Mouse (Mus musculus): ENCODE measurements around the gene Nav3. TPM values are rescaled to one million over a fixed set of nuclear protein-coding genes. Genes with fewer than 3 reads are reported as not detected.

Gene Nav3
- total and polyA plus RNA-seq, 2 experiments from 2014 or later, result 1.4 to 7.7 TPM

- Histone ChIP-seq H3K4me3 (ENCODE audit: low read depth, low read length) (no peak overlapping the region), H3K9ac (replicated peaks; ENCODE audit: low read depth, low read length) (no peak overlapping the region), H3K4me2 (ENCODE audit: low read depth, low read length) (no peak overlapping the region), H3K4me1 (ENCODE audit: control insufficient read depth, insufficient read depth) (no peaks in the 10 kb centered on the region), H3K36me3 (replicated peaks; ENCODE audit: control insufficient read depth, insufficient read depth, low read length) (no peaks in the 10 kb centered on the region), H3K27me3 (ENCODE audit: control insufficient read depth, insufficient read depth, low read length) (no peaks in the 10 kb centered on the region), H3K9me3 (replicated peaks; ENCODE audit: control insufficient read depth, low read length) (0 out of 2 replicates have a peak, but pooled peaks cover 8% of the 10 kb centered on the region), H3K27ac (ENCODE audit: low read depth) (no peak overlapping the region)
- 61% methylated on average over 3 of the region's 3 CpGs for WGBS
- ATAC-seq (ENCODE audit: insufficient read depth, low read depth) (no peak), DNase-seq (ENCODE audit: low spot score) (no peak)
- TF ChIP-seq EP300 (IDR thresholded peaks at IDR 0.05; ENCODE audit: low read depth), result no peak
- no peak for TF ChIP-seq CTCF (IDR thresholded peaks at IDR 0.05; ENCODE audit: low read depth)
Observed at GRCm38 (mm10) chr10:109740326-109740725, 715.7 kb downstream of the Nav3 start.

- H3K27ac ChIP-seq (ENCODE audit: low read depth), result no peak overlapping the region
- no peaks in the 10 kb centered on the region for H3K9me3 ChIP-seq (replicated peaks; ENCODE audit: control insufficient read depth, low read length)
- H3K4me1 ChIP-seq (ENCODE audit: control insufficient read depth, insufficient read depth), result no peaks in the 10 kb centered on the region
- 78% methylated on average over 5 of the region's 5 CpGs for WGBS
- H3K4me2 ChIP-seq (ENCODE audit: low read depth, low read length), result no peak overlapping the region
- no peak for DNase-seq (ENCODE audit: low spot score)
- ATAC-seq (ENCODE audit: insufficient read depth, low read depth), result no peak
- no peak overlapping the region for H3K4me3 ChIP-seq (ENCODE audit: low read depth, low read length)
- H3K9ac ChIP-seq (replicated peaks; ENCODE audit: low read depth, low read length), result no peak overlapping the region
- TF ChIP-seq CTCF (IDR thresholded peaks at IDR 0.05; ENCODE audit: low read depth) (no peak), EP300 (IDR thresholded peaks at IDR 0.05; ENCODE audit: low read depth) (no peak)
- H3K36me3 ChIP-seq (replicated peaks; ENCODE audit: control insufficient read depth, insufficient read depth, low read length), result no peaks in the 10 kb centered on the region
- no peaks in the 10 kb centered on the region for H3K27me3 ChIP-seq (ENCODE audit: control insufficient read depth, insufficient read depth, low read length)
Observed at GRCm38 (mm10) chr10:109723646-109724045, 732.4 kb downstream of the Nav3 start.

- no peaks in the 10 kb centered on the region for H3K27me3 ChIP-seq (ENCODE audit: control insufficient read depth, insufficient read depth, low read length)
- ATAC-seq (ENCODE audit: insufficient read depth, low read depth) (no peak), DNase-seq (ENCODE audit: low spot score) (no peak)
- H3K9ac ChIP-seq (replicated peaks; ENCODE audit: low read depth, low read length), result no peak overlapping the region
- H3K27ac ChIP-seq (ENCODE audit: low read depth), result no peak overlapping the region
- TF ChIP-seq EP300 (IDR thresholded peaks at IDR 0.05; ENCODE audit: low read depth) (no peak), CTCF (IDR thresholded peaks at IDR 0.05; ENCODE audit: low read depth) (no peak)
- peaks cover 5% of the 10 kb centered on the region; the same call in 1 of the 2 replicates for H3K36me3 ChIP-seq (replicated peaks; ENCODE audit: control insufficient read depth, insufficient read depth, low read length)
- no peaks in the 10 kb centered on the region for H3K4me1 ChIP-seq (ENCODE audit: control insufficient read depth, insufficient read depth)
- 83% methylated on average over 2 of the region's 2 CpGs for WGBS
- no peak overlapping the region for H3K4me2 ChIP-seq (ENCODE audit: low read depth, low read length)
- H3K9me3 ChIP-seq (replicated peaks; ENCODE audit: control insufficient read depth, low read length), result no peaks in the 10 kb centered on the region
- H3K4me3 ChIP-seq (ENCODE audit: low read depth, low read length), result no peak overlapping the region
Observed at GRCm38 (mm10) chr10:109718808-109719207, 737.2 kb downstream of the Nav3 start.

GRCm38 (mm10) chr10:109718390-109718789, 737.6 kb downstream of the Nav3 start:
- no peaks in the 10 kb centered on the region for H3K9me3 ChIP-seq (replicated peaks; ENCODE audit: control insufficient read depth, low read length)
- peaks cover 5% of the 10 kb centered on the region; the same call in 1 of the 2 replicates for H3K36me3 ChIP-seq (replicated peaks; ENCODE audit: control insufficient read depth, insufficient read depth, low read length)
- 88% methylated on average over 5 of the region's 5 CpGs for WGBS
- H3K4me2 ChIP-seq (ENCODE audit: low read depth, low read length), result no peak overlapping the region
- no peaks in the 10 kb centered on the region for H3K27me3 ChIP-seq (ENCODE audit: control insufficient read depth, insufficient read depth, low read length)
- H3K27ac ChIP-seq (ENCODE audit: low read depth), result no peak overlapping the region
- TF ChIP-seq CTCF (IDR thresholded peaks at IDR 0.05; ENCODE audit: low read depth), result no peak
- no peak for TF ChIP-seq EP300 (IDR thresholded peaks at IDR 0.05; ENCODE audit: low read depth)
- no peak for DNase-seq (ENCODE audit: low spot score)
- ATAC-seq (ENCODE audit: insufficient read depth, low read depth), result no peak
- no peak overlapping the region for H3K9ac ChIP-seq (replicated peaks; ENCODE audit: low read depth, low read length)
- H3K4me1 ChIP-seq (ENCODE audit: control insufficient read depth, insufficient read depth), result no peaks in the 10 kb centered on the region
- H3K4me3 ChIP-seq (ENCODE audit: low read depth, low read length), result no peak overlapping the region

GRCm38 (mm10) chr10:109713001-109713400, 743.0 kb downstream of the Nav3 start:
- TF ChIP-seq CTCF (IDR thresholded peaks at IDR 0.05; ENCODE audit: low read depth), result peak; percentile 54
- no peak for TF ChIP-seq EP300 (IDR thresholded peaks at IDR 0.05; ENCODE audit: low read depth)
- no peak overlapping the region for H3K27ac ChIP-seq (ENCODE audit: low read depth)
- H3K4me1 ChIP-seq (ENCODE audit: control insufficient read depth, insufficient read depth), result no peaks in the 10 kb centered on the region
- DNase-seq (ENCODE audit: low spot score), result peak; percentile 25
- ATAC-seq (ENCODE audit: insufficient read depth, low read depth), result no peak
- WGBS, result 38% methylated on average over 5 of the region's 5 CpGs
- H3K4me3 ChIP-seq (ENCODE audit: low read depth, low read length), result no peak overlapping the region
- no peak overlapping the region for H3K4me2 ChIP-seq (ENCODE audit: low read depth, low read length)
- H3K36me3 ChIP-seq (replicated peaks; ENCODE audit: control insufficient read depth, insufficient read depth, low read length), result peaks cover 5% of the 10 kb centered on the region; the same call in 1 of the 2 replicates
- no peak overlapping the region for H3K9ac ChIP-seq (replicated peaks; ENCODE audit: low read depth, low read length)
- H3K9me3 ChIP-seq (replicated peaks; ENCODE audit: control insufficient read depth, low read length), result no peaks in the 10 kb centered on the region
- H3K27me3 ChIP-seq (ENCODE audit: control insufficient read depth, insufficient read depth, low read length), result no peaks in the 10 kb centered on the region

GRCm38 (mm10) chr10:109699771-109700335, 756.2 kb downstream of the Nav3 start:
- no peak overlapping the region for H3K9ac ChIP-seq (replicated peaks; ENCODE audit: low read depth, low read length)
- TF ChIP-seq CTCF (IDR thresholded peaks at IDR 0.05; ENCODE audit: low read depth) (no peak), EP300 (IDR thresholded peaks at IDR 0.05; ENCODE audit: low read depth) (no peak)
- H3K27me3 ChIP-seq (ENCODE audit: control insufficient read depth, insufficient read depth, low read length), result no peaks in the 10 kb centered on the region
- 60% methylated on average over 3 of the region's 3 CpGs for WGBS
- DNase-seq (ENCODE audit: low spot score) (no peak), ATAC-seq (ENCODE audit: insufficient read depth, low read depth) (no peak)
- H3K36me3 ChIP-seq (replicated peaks; ENCODE audit: control insufficient read depth, insufficient read depth, low read length), result no peaks in the 10 kb centered on the region
- no peaks in the 10 kb centered on the region for H3K9me3 ChIP-seq (replicated peaks; ENCODE audit: control insufficient read depth, low read length)
- H3K4me3 ChIP-seq (ENCODE audit: low read depth, low read length), result no peak overlapping the region
- H3K4me2 ChIP-seq (ENCODE audit: low read depth, low read length), result no peak overlapping the region
- no peaks in the 10 kb centered on the region for H3K4me1 ChIP-seq (ENCODE audit: control insufficient read depth, insufficient read depth)
- no peak overlapping the region for H3K27ac ChIP-seq (ENCODE audit: low read depth)
